Mouse (Mus musculus): ENCODE data around the gene Fgf22.
A peak's percentile ranks its signal among the peaks of the same experiment; 100 is the strongest.

Gene Fgf22

GRCm38 (mm10) chr10:79754856-79755516, at the start of gene Fgf22:
Gene Fgf22 (plus strand): TSS chr10:79755076.
- peak; percentile 77 for DNase-seq (ENCODE audit: inconsistent ontology term)

- no peak for DNase-seq (ENCODE audit: inconsistent ontology term)
Measured at GRCm38 (mm10) chr10:79705951-79706350, 48.9 kb upstream of the Fgf22 start.

- no peak for DNase-seq (ENCODE audit: inconsistent ontology term)
Measured at GRCm38 (mm10) chr10:79706406-79707094, 48.3 kb upstream of the Fgf22 start.

GRCm38 (mm10) chr10:79707162-79707561, 47.7 kb upstream of the Fgf22 start:
- DNase-seq (ENCODE audit: inconsistent ontology term), result no peak

- DNase-seq (ENCODE audit: inconsistent ontology term), result no peak
Measured at GRCm38 (mm10) chr10:79707759-79708158, 47.1 kb upstream of the Fgf22 start.

GRCm38 (mm10) chr10:79708668-79709067, 46.2 kb upstream of the Fgf22 start:
- DNase-seq (ENCODE audit: inconsistent ontology term), result no peak

GRCm38 (mm10) chr10:79709307-79709706, 45.6 kb upstream of the Fgf22 start:
- DNase-seq (ENCODE audit: inconsistent ontology term), result no peak

- no peak for DNase-seq (ENCODE audit: inconsistent ontology term)
Measured at GRCm38 (mm10) chr10:79712029-79712428, 42.8 kb upstream of the Fgf22 start.

- DNase-seq (ENCODE audit: inconsistent ontology term), result no peak
Measured at GRCm38 (mm10) chr10:79712499-79713126, 42.3 kb upstream of the Fgf22 start.

- no peak for DNase-seq (ENCODE audit: inconsistent ontology term)
Measured at GRCm38 (mm10) chr10:79713163-79713562, 41.7 kb upstream of the Fgf22 start.

- DNase-seq (ENCODE audit: inconsistent ontology term), result peak; percentile 76
Measured at GRCm38 (mm10) chr10:79714996-79715395, 39.9 kb upstream of the Fgf22 start.

GRCm38 (mm10) chr10:79716254-79716987, 38.5 kb upstream of the Fgf22 start, which contains the start of gene Hcn2:
Gene Hcn2 (plus strand): TSS chr10:79716634.
- DNase-seq (ENCODE audit: inconsistent ontology term), result no peak

- no peak for DNase-seq (ENCODE audit: inconsistent ontology term)
Measured at GRCm38 (mm10) chr10:79716988-79717355, 37.9 kb upstream of the Fgf22 start.

GRCm38 (mm10) chr10:79717640-79718357, 37.1 kb upstream of the Fgf22 start:
- peak; percentile 75 for DNase-seq (ENCODE audit: inconsistent ontology term)

- no peak for DNase-seq (ENCODE audit: inconsistent ontology term)
Measured at GRCm38 (mm10) chr10:79721089-79721488, 33.8 kb upstream of the Fgf22 start.

- DNase-seq (ENCODE audit: inconsistent ontology term), result no peak
Measured at GRCm38 (mm10) chr10:79723047-79723446, 31.8 kb upstream of the Fgf22 start.

- DNase-seq (ENCODE audit: inconsistent ontology term), result no peak
Measured at GRCm38 (mm10) chr10:79723692-79724091, 31.2 kb upstream of the Fgf22 start.

GRCm38 (mm10) chr10:79726090-79726489, 28.8 kb upstream of the Fgf22 start:
- no peak for DNase-seq (ENCODE audit: inconsistent ontology term)

- DNase-seq (ENCODE audit: inconsistent ontology term), result no peak
Measured at GRCm38 (mm10) chr10:79728323-79729249, 26.3 kb upstream of the Fgf22 start.

GRCm38 (mm10) chr10:79729357-79729965, 25.4 kb upstream of the Fgf22 start:
- no peak for DNase-seq (ENCODE audit: inconsistent ontology term)

Measured in Muller cell, postnatal 12 days (primary cell).